Mouse (Mus musculus): Measurements from ENCODE around the gene Depdc1b.

- TF ChIP-seq FOSL1 (IDR thresholded peaks at IDR 0.05; ENCODE audit: insufficient read depth, low read length, poor library complexity, severe bottlenecking): no peak
- no peak for TF ChIP-seq CTCF (IDR thresholded peaks at IDR 0.05; ENCODE audit: control insufficient read depth, insufficient read depth, insufficient read length)
Observed at GRCm38 (mm10) chr13:108317414-108317813, 1.3 kb downstream of the Depdc1b start.
